Mouse (Mus musculus): Measurements from ENCODE around the gene Ncapg2. TPM values are rescaled to one million over a fixed set of nuclear protein-coding genes. Genes with fewer than 3 reads are reported as not detected.

Gene Ncapg2
- polyA plus RNA-seq, 1 experiment: 1.1 TPM

GRCm38 (mm10) chr12:116469096-116469495 is 63.9 kb downstream of the Ncapg2 start:
- H3K4me3 ChIP-seq (ENCODE audit: low read depth, low read length): no peak overlapping the region
- 84% methylated on average over 3 of the region's 3 CpGs for WGBS
- no peak overlapping the region for H3K27ac ChIP-seq (ENCODE audit: insufficient read depth, low read depth, low read length)
- no peaks in the 10 kb centered on the region for H3K4me1 ChIP-seq (ENCODE audit: control insufficient read depth, insufficient read depth, insufficient read length, low read length)
- H3K36me3 ChIP-seq (ENCODE audit: control insufficient read depth, insufficient read depth, low read length): no peaks in the 10 kb centered on the region
- H3K27me3 ChIP-seq (ENCODE audit: control insufficient read depth, insufficient read depth, low read length): no peaks in the 10 kb centered on the region
- TF ChIP-seq POLR2A (IDR thresholded peaks at IDR 0.05; ENCODE audit: low read depth, low read length): no peak
- no peak for TF ChIP-seq CTCF (IDR thresholded peaks at IDR 0.05; ENCODE audit: extremely low read depth, insufficient read length, insufficient replicate concordance, low read depth, low read length)

GRCm38 (mm10) chr12:116473264-116473663 is 68.1 kb downstream of the Ncapg2 start:
- no peaks in the 10 kb centered on the region for H3K27me3 ChIP-seq (ENCODE audit: control insufficient read depth, insufficient read depth, low read length)
- no peaks in the 10 kb centered on the region for H3K4me1 ChIP-seq (ENCODE audit: control insufficient read depth, insufficient read depth, insufficient read length, low read length)
- H3K4me3 ChIP-seq (ENCODE audit: low read depth, low read length): no peak overlapping the region
- WGBS: 59% methylated on average over 2 of the region's 2 CpGs
- no peak overlapping the region for H3K27ac ChIP-seq (ENCODE audit: insufficient read depth, low read depth, low read length)
- H3K36me3 ChIP-seq (ENCODE audit: control insufficient read depth, insufficient read depth, low read length): no peaks in the 10 kb centered on the region
- TF ChIP-seq POLR2A (IDR thresholded peaks at IDR 0.05; ENCODE audit: low read depth, low read length) (no peak), CTCF (IDR thresholded peaks at IDR 0.05; ENCODE audit: extremely low read depth, insufficient read length, insufficient replicate concordance, low read depth, low read length) (no peak)

GRCm38 (mm10) chr12:116473761-116474160 is 68.6 kb downstream of the Ncapg2 start:
- Histone ChIP-seq H3K27ac (ENCODE audit: insufficient read depth, low read depth, low read length) (no peak overlapping the region), H3K36me3 (ENCODE audit: control insufficient read depth, insufficient read depth, low read length) (no peaks in the 10 kb centered on the region), H3K27me3 (ENCODE audit: control insufficient read depth, insufficient read depth, low read length) (no peaks in the 10 kb centered on the region), H3K4me3 (ENCODE audit: low read depth, low read length) (no peak overlapping the region), H3K4me1 (ENCODE audit: control insufficient read depth, insufficient read depth, insufficient read length, low read length) (no peaks in the 10 kb centered on the region)
- TF ChIP-seq CTCF (IDR thresholded peaks at IDR 0.05; ENCODE audit: extremely low read depth, insufficient read length, insufficient replicate concordance, low read depth, low read length) (no peak), POLR2A (IDR thresholded peaks at IDR 0.05; ENCODE audit: low read depth, low read length) (no peak)

- H3K36me3 ChIP-seq (ENCODE audit: control insufficient read depth, insufficient read depth, low read length): no peaks in the 10 kb centered on the region
- no peaks in the 10 kb centered on the region for H3K27me3 ChIP-seq (ENCODE audit: control insufficient read depth, insufficient read depth, low read length)
- 58% methylated on average over 3 of the region's 3 CpGs for WGBS
- H3K27ac ChIP-seq (ENCODE audit: insufficient read depth, low read depth, low read length): no peak overlapping the region
- TF ChIP-seq POLR2A (IDR thresholded peaks at IDR 0.05; ENCODE audit: low read depth, low read length) (no peak), CTCF (IDR thresholded peaks at IDR 0.05; ENCODE audit: extremely low read depth, insufficient read length, insufficient replicate concordance, low read depth, low read length) (no peak)
- H3K4me3 ChIP-seq (ENCODE audit: low read depth, low read length): no peak overlapping the region
- no peaks in the 10 kb centered on the region for H3K4me1 ChIP-seq (ENCODE audit: control insufficient read depth, insufficient read depth, insufficient read length, low read length)
These were observed 69.5 kb downstream of the Ncapg2 start for GRCm38 (mm10) chr12:116474676-116475075.

GRCm38 (mm10) chr12:116478771-116479170 is 73.6 kb downstream of the Ncapg2 start:
- no peak overlapping the region for H3K4me3 ChIP-seq (ENCODE audit: low read depth, low read length)
- no peaks in the 10 kb centered on the region for H3K27me3 ChIP-seq (ENCODE audit: control insufficient read depth, insufficient read depth, low read length)
- no peak overlapping the region for H3K27ac ChIP-seq (ENCODE audit: insufficient read depth, low read depth, low read length)
- TF ChIP-seq POLR2A (IDR thresholded peaks at IDR 0.05; ENCODE audit: low read depth, low read length) (no peak), CTCF (IDR thresholded peaks at IDR 0.05; ENCODE audit: extremely low read depth, insufficient read length, insufficient replicate concordance, low read depth, low read length) (no peak)
- no peaks in the 10 kb centered on the region for H3K36me3 ChIP-seq (ENCODE audit: control insufficient read depth, insufficient read depth, low read length)
- 52% methylated on average over 1 of the region's 1 CpGs for WGBS
- no peaks in the 10 kb centered on the region for H3K4me1 ChIP-seq (ENCODE audit: control insufficient read depth, insufficient read depth, insufficient read length, low read length)

GRCm38 (mm10) chr12:116481921-116482320 is 76.7 kb downstream of the Ncapg2 start:
- H3K27me3 ChIP-seq (ENCODE audit: control insufficient read depth, insufficient read depth, low read length): no peaks in the 10 kb centered on the region; the same call in 1 of the 2 replicates
- H3K4me3 ChIP-seq (ENCODE audit: low read depth, low read length): no peak overlapping the region
- no peaks in the 10 kb centered on the region for H3K36me3 ChIP-seq (ENCODE audit: control insufficient read depth, insufficient read depth, low read length)
- H3K27ac ChIP-seq (ENCODE audit: insufficient read depth, low read depth, low read length): no peak overlapping the region
- 94% methylated on average over 1 of the region's 1 CpGs for WGBS
- TF ChIP-seq CTCF (IDR thresholded peaks at IDR 0.05; ENCODE audit: extremely low read depth, insufficient read length, insufficient replicate concordance, low read depth, low read length): no peak
- H3K4me1 ChIP-seq (ENCODE audit: control insufficient read depth, insufficient read depth, insufficient read length, low read length): peaks cover 8% of the 10 kb centered on the region

GRCm38 (mm10) chr12:116483581-116483980 is 78.4 kb downstream of the Ncapg2 start:
- no peak for TF ChIP-seq CTCF (IDR thresholded peaks at IDR 0.05; ENCODE audit: extremely low read depth, insufficient read length, insufficient replicate concordance, low read depth, low read length)
- TF ChIP-seq POLR2A (IDR thresholded peaks at IDR 0.05; ENCODE audit: low read depth, low read length): no peak
- H3K27me3 ChIP-seq (ENCODE audit: control insufficient read depth, insufficient read depth, low read length): no peaks in the 10 kb centered on the region; the same call in 1 of the 2 replicates
- H3K4me3 ChIP-seq (ENCODE audit: low read depth, low read length): no peak overlapping the region
- WGBS: 20% methylated on average over 2 of the region's 2 CpGs
- peak overlapping the region; percentile 40 for H3K27ac ChIP-seq (ENCODE audit: insufficient read depth, low read depth, low read length)
- no peaks in the 10 kb centered on the region for H3K36me3 ChIP-seq (ENCODE audit: control insufficient read depth, insufficient read depth, low read length)
- peaks cover 8% of the 10 kb centered on the region for H3K4me1 ChIP-seq (ENCODE audit: control insufficient read depth, insufficient read depth, insufficient read length, low read length)

- Histone ChIP-seq H3K27me3 (ENCODE audit: control insufficient read depth, insufficient read depth, low read length) (no peaks in the 10 kb centered on the region; the same call in 1 of the 2 replicates), H3K27ac (ENCODE audit: insufficient read depth, low read depth, low read length) (no peak overlapping the region), H3K4me1 (ENCODE audit: control insufficient read depth, insufficient read depth, insufficient read length, low read length) (peaks cover 8% of the 10 kb centered on the region), H3K4me3 (ENCODE audit: low read depth, low read length) (peak overlapping the region; percentile 40), H3K36me3 (ENCODE audit: control insufficient read depth, insufficient read depth, low read length) (no peaks in the 10 kb centered on the region)
- TF ChIP-seq POLR2A (IDR thresholded peaks at IDR 0.05; ENCODE audit: low read depth, low read length): no peak
- TF ChIP-seq CTCF (IDR thresholded peaks at IDR 0.05; ENCODE audit: extremely low read depth, insufficient read length, insufficient replicate concordance, low read depth, low read length): no peak
- WGBS: 74% methylated on average over 8 of the region's 8 CpGs
These were observed 79.8 kb downstream of the Ncapg2 start for GRCm38 (mm10) chr12:116484991-116485390.
